Mouse (Mus musculus): ENCODE data around the gene Cenpm.
A peak's percentile ranks its signal among the peaks of the same experiment; 100 is the strongest.

The Cenpm gene

DNA sequence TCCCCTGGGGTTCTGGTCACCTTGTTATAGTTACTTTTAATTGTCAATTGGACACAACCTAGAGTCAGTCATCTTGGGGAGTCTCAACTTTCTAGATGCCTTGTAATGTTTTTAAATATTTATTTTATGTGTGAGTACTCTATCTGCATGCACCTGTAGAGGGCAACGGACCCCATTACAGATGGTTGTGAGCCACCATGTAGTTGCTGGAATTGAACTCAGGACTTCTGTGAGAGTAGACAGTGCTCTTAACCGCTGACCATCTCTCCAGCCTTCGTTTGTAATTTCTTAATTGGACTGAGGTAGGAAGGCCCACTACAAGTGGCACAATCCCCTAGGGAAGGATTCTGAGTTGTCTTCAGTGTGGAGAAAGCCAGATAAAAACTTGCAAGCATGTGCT lies 1.2 kb downstream of the Cenpm start:
- DNase-seq (ENCODE audit: low spot score) = no peak

- DNase-seq (ENCODE audit: low spot score) = peak; percentile 86
These were observed 8.0 kb downstream of the Cenpm start for GRCm38 (mm10) chr15:82236565-82236964.

- DNase-seq (ENCODE audit: low spot score) = no peak
These were observed 8.9 kb downstream of the Cenpm start for GRCm38 (mm10) chr15:82235661-82236060.

GRCm38 (mm10) chr15:82232651-82233050 lies 11.9 kb downstream of the Cenpm start:
- DNase-seq (ENCODE audit: low spot score) = no peak

- peak; percentile 66 for DNase-seq (ENCODE audit: low spot score)
These were observed 12.8 kb downstream of the Cenpm start for GRCm38 (mm10) chr15:82231591-82232378.

GRCm38 (mm10) chr15:82231100-82231499 lies 13.4 kb downstream of the Cenpm start:
- no peak for DNase-seq (ENCODE audit: low spot score)

DNA sequence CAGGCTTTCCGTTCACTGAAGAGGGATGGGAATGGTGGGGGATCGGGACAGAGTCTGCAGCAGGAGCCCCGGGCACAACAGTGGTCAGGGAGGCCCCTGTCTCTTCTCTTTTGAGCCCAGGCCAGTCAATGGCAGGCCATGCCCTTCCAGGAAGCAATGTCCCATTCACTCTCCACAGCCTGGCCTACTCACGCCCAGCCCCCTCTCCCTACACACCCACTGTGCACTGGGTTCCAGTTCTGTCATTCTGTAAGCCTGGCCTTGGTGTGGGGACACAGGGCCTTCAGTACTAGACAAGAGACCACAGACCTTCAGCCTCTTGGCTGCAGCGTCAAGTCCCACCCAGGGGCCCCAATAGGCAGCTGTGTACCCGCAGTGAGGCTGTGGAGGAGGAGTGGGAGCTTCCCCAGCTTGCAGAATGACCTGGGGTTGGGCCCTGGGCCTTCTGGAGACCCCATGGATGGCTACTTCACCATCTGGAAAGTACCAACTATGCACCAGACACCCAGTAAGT lies 14.4 kb downstream of the Cenpm start:
- no peak for DNase-seq (ENCODE audit: low spot score)

DNA sequence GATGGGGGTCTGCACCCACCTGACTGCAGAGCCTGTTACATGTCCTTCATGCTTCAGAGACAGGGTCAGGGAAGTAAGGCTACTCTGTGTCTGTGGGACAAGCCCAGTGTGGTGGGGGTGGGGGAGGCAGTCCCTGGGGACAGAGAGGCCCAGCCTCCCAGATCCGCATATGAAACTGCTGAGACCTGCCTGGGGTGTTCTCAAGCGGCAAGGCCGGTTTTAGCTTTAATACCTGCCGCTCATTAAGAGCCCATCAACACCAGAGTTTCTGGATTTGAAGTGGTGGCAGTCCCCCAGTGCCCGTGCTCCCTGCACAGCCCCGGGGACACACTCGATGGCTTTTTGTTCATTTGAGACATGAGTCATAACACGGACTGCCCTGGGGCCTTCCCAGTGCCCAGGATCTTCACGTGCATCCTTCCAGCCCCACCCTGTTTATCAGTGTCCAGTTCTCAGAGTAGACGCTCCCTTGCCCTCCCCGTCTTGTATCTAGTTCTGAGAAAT lies 15.0 kb downstream of the Cenpm start:
- no peak for DNase-seq (ENCODE audit: low spot score)

DNA sequence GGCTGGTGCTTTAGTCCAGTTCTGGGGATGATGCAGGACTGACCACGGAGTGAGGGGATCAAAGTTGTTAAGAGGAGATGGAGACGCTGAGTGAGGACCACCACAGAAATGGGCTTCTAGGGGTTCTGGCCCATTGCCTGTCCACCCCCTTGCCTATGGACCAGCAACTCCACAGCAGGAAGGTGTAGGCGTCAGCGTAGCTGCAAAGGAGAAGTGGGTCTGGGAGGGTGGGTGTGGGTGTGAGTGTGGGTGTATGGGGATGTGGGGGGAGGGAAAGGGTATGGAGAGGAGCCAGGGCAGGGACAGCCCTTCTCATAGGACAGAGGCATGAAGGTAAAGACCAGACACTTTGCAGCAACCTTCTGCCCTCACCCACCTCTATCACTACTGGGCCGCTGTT lies 18.8 kb downstream of the Cenpm start:
- no peak for DNase-seq (ENCODE audit: low spot score)

- DNase-seq (ENCODE audit: low spot score) = no peak
These were observed 19.8 kb downstream of the Cenpm start for GRCm38 (mm10) chr15:82224602-82225215.

DNA sequence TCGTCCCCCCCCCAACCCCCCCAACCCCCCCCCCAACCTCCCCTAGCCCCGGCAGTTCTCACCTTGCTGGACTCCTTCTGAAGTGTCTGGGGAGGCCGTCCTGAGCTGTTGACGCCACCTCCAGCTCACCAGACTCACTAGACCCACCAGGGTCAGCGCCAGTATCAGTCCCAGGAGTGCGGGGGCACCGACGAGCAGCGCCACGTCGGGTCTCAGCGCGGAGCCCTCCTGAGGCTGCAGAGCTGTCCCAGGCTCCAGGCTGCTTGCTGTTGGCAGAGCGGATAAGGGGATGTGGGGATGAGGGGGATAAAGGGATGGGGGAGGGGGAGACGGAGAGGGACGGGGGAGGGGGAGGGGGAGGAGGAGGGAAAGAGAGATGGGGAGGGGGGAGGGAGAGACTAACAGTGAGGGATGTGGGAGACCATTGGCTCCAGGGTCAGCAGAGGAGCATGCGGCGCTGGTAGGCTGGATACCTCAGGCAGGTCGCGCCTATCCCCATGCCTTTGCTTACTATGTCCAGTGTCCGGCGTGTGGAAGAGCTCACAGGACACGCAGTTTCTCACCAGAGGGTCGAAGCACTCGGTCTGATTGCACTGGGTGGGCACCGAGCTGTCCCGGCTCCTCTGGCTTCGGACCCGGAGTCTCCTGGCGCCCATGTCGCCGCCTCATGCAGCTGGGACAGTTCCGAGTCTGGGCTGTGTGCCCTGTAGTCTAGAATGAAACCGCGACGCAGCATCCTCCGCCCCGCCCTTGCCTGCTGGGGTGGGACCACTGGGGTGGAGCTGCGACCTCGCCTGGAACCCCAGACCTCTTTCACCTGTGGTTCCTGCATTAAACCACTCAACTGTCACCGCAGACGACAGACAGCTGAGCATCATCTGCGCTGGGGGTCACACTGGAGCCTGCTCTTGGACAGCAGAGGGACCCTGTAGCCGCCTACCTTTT lies 20.6 kb downstream of the Cenpm start, which contains the start of gene Tnfrsf13c:
Gene Tnfrsf13c (minus strand): TSS at position 713 of the 945 bp plus-strand sequence.
- DNase-seq (ENCODE audit: low spot score) = no peak

DNA sequence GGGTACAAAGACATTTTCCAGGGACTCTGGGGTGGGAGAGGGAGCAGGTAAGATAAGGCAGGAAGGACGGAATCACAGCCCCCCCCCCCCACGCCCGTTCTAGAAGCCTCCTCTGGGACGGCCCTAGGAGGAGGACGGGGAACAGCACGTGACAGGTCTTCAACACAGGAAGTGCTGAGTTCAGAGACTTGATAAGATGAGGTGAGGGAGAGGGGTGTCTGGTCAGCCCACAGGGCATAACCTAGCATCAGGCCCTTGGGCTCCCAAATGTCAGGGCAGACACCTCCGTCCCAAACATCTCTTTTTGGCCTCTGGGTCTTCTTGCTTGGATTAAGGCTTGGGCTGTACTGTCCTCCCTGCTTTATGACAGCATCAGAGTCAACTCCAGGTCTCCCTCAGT lies 21.3 kb downstream of the Cenpm start:
- no peak for DNase-seq (ENCODE audit: low spot score)

- DNase-seq (ENCODE audit: low spot score) = no peak
These were observed 23.3 kb downstream of the Cenpm start for GRCm38 (mm10) chr15:82221104-82221860.

- DNase-seq (ENCODE audit: low spot score) = no peak
These were observed 24.4 kb downstream of the Cenpm start for GRCm38 (mm10) chr15:82220003-82220675.

DNA sequence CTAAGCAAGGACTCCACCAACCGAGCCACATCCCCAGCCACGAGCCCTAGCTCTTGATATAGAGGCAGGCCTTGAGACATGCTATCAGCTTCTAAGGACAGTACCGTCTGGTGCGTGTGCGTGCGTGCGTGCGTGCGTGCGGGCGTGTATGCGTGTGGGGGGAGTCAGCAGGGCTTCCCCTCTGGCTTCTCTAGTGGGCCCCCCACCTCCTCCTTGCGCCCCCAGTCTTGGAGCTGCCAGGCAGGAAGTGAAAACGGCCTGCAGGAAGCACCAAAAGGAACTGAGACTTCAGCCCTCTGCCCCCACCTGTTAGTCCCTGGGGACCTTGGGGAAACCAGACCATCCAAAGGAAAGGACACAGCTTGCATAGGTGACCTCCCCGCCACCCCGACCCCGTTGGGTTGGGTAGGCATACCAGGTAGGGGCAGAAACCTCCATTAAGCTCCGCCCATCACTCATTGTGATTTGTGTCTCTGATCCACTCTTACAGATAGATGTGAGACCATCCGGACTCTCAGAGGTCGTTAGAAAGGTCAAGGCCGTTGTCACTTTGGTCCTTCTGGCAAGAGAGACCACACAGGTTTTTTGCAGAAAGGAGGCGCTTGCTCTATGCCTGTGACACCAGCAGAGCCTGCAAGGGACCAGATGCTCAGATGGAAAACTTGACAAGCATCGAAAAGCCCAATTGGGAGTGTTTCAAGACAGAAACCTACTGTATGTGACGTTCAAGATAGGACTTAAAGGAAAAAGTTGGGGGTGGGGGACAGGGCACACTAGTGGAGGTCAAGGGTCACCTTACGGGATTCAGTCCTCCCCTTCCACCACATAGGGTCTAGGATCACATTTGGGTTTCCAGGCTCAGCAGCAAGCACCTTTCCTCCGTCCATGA lies 25.5 kb downstream of the Cenpm start:
- DNase-seq (ENCODE audit: low spot score) = no peak

DNA sequence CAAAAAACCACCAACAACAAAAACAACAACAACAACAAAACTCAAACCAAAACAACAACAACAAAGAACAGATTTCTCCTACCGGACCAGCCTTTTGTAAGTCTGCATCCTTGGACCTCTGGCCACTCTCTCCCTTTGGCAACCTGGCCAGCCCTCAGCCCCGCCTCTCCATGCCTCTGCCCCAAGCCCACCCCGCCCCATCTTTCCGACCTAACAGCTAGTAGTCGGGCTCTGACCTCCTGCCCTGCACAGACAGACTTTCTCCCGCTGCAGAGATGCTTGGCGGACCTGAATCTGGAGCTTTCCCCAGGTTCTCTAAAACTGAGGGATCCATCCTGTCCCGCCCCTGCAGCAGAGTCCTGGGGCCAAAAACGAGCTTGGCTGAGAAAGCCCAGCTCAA lies 26.6 kb downstream of the Cenpm start:
- DNase-seq (ENCODE audit: low spot score) = no peak

DNA sequence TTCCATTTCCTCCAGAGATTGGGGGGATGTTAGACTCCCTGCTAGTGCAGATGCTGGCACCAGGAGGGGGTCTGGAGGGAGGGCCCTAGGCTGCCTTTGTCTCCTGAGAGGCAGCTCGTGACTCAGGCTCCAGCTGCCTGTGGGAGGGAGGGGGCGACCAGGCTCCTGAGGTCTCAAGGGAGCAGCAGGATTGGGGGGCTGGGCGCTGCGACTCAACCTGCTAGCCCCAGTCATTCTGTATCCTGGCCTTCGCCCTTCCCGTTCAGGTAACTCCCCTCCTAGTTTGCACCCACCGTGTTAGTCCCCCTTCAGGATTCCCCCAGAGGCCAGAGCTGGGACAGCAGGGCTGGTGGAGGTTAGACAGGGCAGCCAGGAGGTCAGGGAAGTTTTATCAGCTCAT lies 27.5 kb downstream of the Cenpm start:
- no peak for DNase-seq (ENCODE audit: low spot score)

- no peak for DNase-seq (ENCODE audit: low spot score)
These were observed 28.3 kb downstream of the Cenpm start for GRCm38 (mm10) chr15:82216142-82216827.
